Mouse (Mus musculus) lung, embryonic 14.5 days (tissue): ENCODE data around the gene Nol3. TPM values are rescaled to one million over a fixed set of nuclear protein-coding genes. Genes with fewer than 3 reads are reported as not detected.

Experiments
- ATAC-seq: fragments of 200-750 bp; cut with Nextera tagmentation; 2 replicates; pipeline ENCODE4 v1.8.0; 2017; ENCODE audit warnings: mild to moderate bottlenecking, moderate TSS enrichment, moderate library complexity; ENCODE audit not compliant: insufficient read depth
- DNase-seq: peaks from one replicate; pipeline ENCODE4 v3.0.0-alpha.2; 2015
- H3K27ac ChIP-seq: fragments of 300-500 bp; sonication (generic); 2 replicates; pipeline ENCODE4 v1.5.1; 2014; ENCODE audit warnings: low read depth, mild to moderate bottlenecking, moderate library complexity
- H3K27me3 ChIP-seq: fragments of 300-500 bp; sonication (generic); 2 replicates; pipeline ENCODE4 v1.6.1; 2014; ENCODE audit warnings: low read length, control low read depth; ENCODE audit not compliant: insufficient read depth
- H3K36me3 ChIP-seq: fragments of 300-500 bp; sonication (generic); 2 replicates; pipeline ENCODE4 v1.6.1; 2014; ENCODE audit warnings: control low read depth; ENCODE audit not compliant: insufficient read depth
- H3K4me1 ChIP-seq: fragments of 300-500 bp; sonication (generic); 2 replicates; pipeline ENCODE4 v1.6.1; 2014; ENCODE audit warnings: antibody characterized with exemption, control low read depth; ENCODE audit not compliant: insufficient read depth
- H3K4me2 ChIP-seq: fragments of 300-500 bp; sonication (generic); 2 replicates; pipeline ENCODE4 v1.6.1; 2014; ENCODE audit warnings: mild to moderate bottlenecking
- H3K4me3 ChIP-seq: fragments of 300-500 bp; sonication (generic); 2 replicates; pipeline ENCODE4 v1.5.1; 2014; ENCODE audit warnings: low read depth, low read length
- H3K9ac ChIP-seq: fragments of 300-500 bp; sonication (generic); 2 replicates; pipeline ENCODE4 v1.6.1; 2014
- H3K9me3 ChIP-seq: fragments of 300-500 bp; sonication (generic); 2 replicates; pipeline ENCODE4 v1.6.1; 2016; ENCODE audit warnings: low read depth, low read length, control low read depth
- CTCF ChIP-seq: IDR thresholded peaks from 2 replicates; pipeline ENCODE4 v1.5.1; 2016; ENCODE audit warnings: antibody characterized with exemption, low read depth
- WGBS: fragments of 180-500 bp; shearing (Covaris S2); extraction: QIAGEN DNeasy Blood & Tissue Kit; methylation state at CpG from one replicate; pipeline ENCODE4 v1.1.7; 2014; 5-methylcytosine and 5-hydroxymethylcytosine counted together
- polyA plus RNA-seq: library from polyadenylated mRNA; unstranded; fragments of >200 nt; fragmentation: Nextera tagmentation; extraction: Ambion mirVana; gene quantifications from 2 replicates; pipeline ENCODE4 v1.2.1, GENCODE M21; 2014

Gene Nol3
- polyA plus RNA-seq, 1 experiment from 2014 or later, result 1.1 TPM

- peaks cover 33% of the 10 kb centered on the region for H3K27me3 ChIP-seq
- no peaks in the 10 kb centered on the region for H3K36me3 ChIP-seq
- WGBS, result 4% methylated on average over 55 of the region's 55 CpGs
- peak; percentile 71 for DNase-seq
- H3K4me3 ChIP-seq, result peak overlapping the region; percentile 37
- H3K27ac ChIP-seq, result no peak overlapping the region
- H3K4me1 ChIP-seq, result peaks cover 10% of the 10 kb centered on the region; the same call in 1 of the 2 replicates
- peak overlapping the region; percentile 67 for H3K4me2 ChIP-seq
- TF ChIP-seq CTCF, result peak; percentile 34
- no peaks in the 10 kb centered on the region for H3K9me3 ChIP-seq
- H3K9ac ChIP-seq, result peak overlapping the region; percentile 4
- ATAC-seq, result peak; percentile 0; the same call in 1 of the 2 replicates
These were observed 16.8 kb upstream of the Nol3 start for GRCm38 (mm10) chr8:105258911-105259720.

- peak; percentile 20 for ATAC-seq
- H3K36me3 ChIP-seq, result no peaks in the 10 kb centered on the region
- peaks cover 10% of the 10 kb centered on the region; the same call in 1 of the 2 replicates for H3K4me1 ChIP-seq
- no peak overlapping the region for H3K27ac ChIP-seq
- peaks cover 33% of the 10 kb centered on the region for H3K27me3 ChIP-seq
- H3K9ac ChIP-seq, result peak overlapping the region; percentile 4; the same call in 1 of the 2 replicates
- peak; percentile 93 for TF ChIP-seq CTCF
- no peaks in the 10 kb centered on the region for H3K9me3 ChIP-seq
- peak overlapping the region; percentile 67 for H3K4me2 ChIP-seq
- 3% methylated on average over 30 of the region's 30 CpGs for WGBS
- peak overlapping the region; percentile 37 for H3K4me3 ChIP-seq
- DNase-seq, result peak; percentile 88
These were observed 16.1 kb upstream of the Nol3 start for GRCm38 (mm10) chr8:105259721-105260320.

- Histone ChIP-seq H3K4me2 (no peak overlapping the region), H3K4me3 (no peak overlapping the region), H3K36me3 (no peaks in the 10 kb centered on the region), H3K9me3 (no peaks in the 10 kb centered on the region), H3K4me1 (peaks cover 16% of the 10 kb centered on the region; the same call in 1 of the 2 replicates), H3K9ac (no peak overlapping the region), H3K27ac (no peak overlapping the region), H3K27me3 (peaks cover 33% of the 10 kb centered on the region)
- WGBS, result 67% methylated on average over 7 of the region's 7 CpGs
- no peak for DNase-seq
- TF ChIP-seq CTCF, result no peak
- no peak for ATAC-seq
These were observed 15.4 kb upstream of the Nol3 start for GRCm38 (mm10) chr8:105260371-105261099.

GRCm38 (mm10) chr8:105261326-105261980, 14.5 kb upstream of the Nol3 start:
- DNase-seq (no peak), ATAC-seq (no peak)
- Histone ChIP-seq H3K9me3 (no peaks in the 10 kb centered on the region), H3K36me3 (no peaks in the 10 kb centered on the region), H3K27ac (no peak overlapping the region), H3K9ac (no peak overlapping the region), H3K4me2 (no peak overlapping the region), H3K27me3 (peaks cover 38% of the 10 kb centered on the region), H3K4me1 (peaks cover 16% of the 10 kb centered on the region; the same call in 1 of the 2 replicates), H3K4me3 (no peak overlapping the region)
- WGBS, result 86% methylated on average over 12 of the region's 12 CpGs
- TF ChIP-seq CTCF, result 0 out of 2 replicates have a peak, but pooled peaks have one; percentile 8

GRCm38 (mm10) chr8:105263244-105263912, 12.6 kb upstream of the Nol3 start:
- DNase-seq (no peak), ATAC-seq (no peak)
- Histone ChIP-seq H3K9me3 (no peaks in the 10 kb centered on the region), H3K9ac (no peak overlapping the region), H3K36me3 (no peaks in the 10 kb centered on the region), H3K4me2 (peak overlapping the region; percentile 73), H3K4me3 (no peak overlapping the region; the same call in 1 of the 2 replicates), H3K27ac (no peak overlapping the region), H3K4me1 (peaks cover 16% of the 10 kb centered on the region; the same call in 1 of the 2 replicates), H3K27me3 (peaks cover 51% of the 10 kb centered on the region)
- no peak for TF ChIP-seq CTCF
- 42% methylated on average over 16 of the region's 16 CpGs for WGBS
